Mouse (Mus musculus): ENCODE data around the gene Mettl24. TPM values are rescaled to one million over a fixed set of nuclear protein-coding genes. Genes with fewer than 3 reads are reported as not detected.

Mettl24 gene
- total and polyA plus RNA-seq, 3 experiments = not detected

DNA sequence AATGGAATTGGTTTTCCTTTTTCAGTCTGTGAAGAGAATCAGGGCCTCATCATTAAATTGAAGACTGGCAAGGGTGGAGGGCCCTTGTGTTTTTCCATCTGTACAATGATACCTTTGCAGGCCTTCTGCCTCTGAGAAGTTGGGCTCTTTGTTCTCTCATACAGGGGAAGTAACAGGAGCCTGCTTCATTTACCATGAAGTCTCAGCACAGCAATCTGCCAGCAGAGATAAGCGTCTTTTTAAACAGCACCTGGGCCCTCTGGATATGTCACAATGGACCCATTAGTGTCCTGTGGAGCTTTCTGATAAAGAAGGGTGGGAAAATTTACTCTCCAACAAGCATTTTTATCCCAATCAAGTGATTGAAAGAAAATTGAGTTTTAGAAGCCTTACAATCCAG, 5.8 kb downstream of the Mettl24 start:
- Histone ChIP-seq H3K9me3 (replicated peaks; ENCODE audit: insufficient read depth, low read length) (no peaks in the 10 kb centered on the region), H3K79me2 (ENCODE audit: control insufficient read depth, insufficient read depth, low read length, poor library complexity) (no peaks in the 10 kb centered on the region), H3K36me3 (ENCODE audit: control insufficient read depth in 1 of 2, insufficient read depth in 2 of 2, low read length in 2 of 2) (no peaks in the 10 kb centered on the region), H3K4me3 (ENCODE audit: control insufficient read depth in 1 of 2, insufficient read depth in 1 of 2, low read depth in 2 of 2, low read length in 2 of 2) (no peak overlapping the region), H3K4me1 (ENCODE audit: control insufficient read depth in 1 of 2, insufficient read depth in 2 of 2, low read length in 2 of 2) (no peaks in the 10 kb centered on the region), H3K9ac (ENCODE audit: control insufficient read depth, low read depth, low read length, poor library complexity, severe bottlenecking) (no peak overlapping the region), H3K27me3 (ENCODE audit: control insufficient read depth in 1 of 2, insufficient read depth in 2 of 2, low read length in 2 of 2) (no peaks in the 10 kb centered on the region), H3K27ac (ENCODE audit: control insufficient read depth, low read depth, low read length) (no peak overlapping the region)
- TF ChIP-seq TBP (IDR thresholded peaks at IDR 0.05; ENCODE audit: low read depth, low read length) (no peak), MAFK (IDR thresholded peaks at IDR 0.05; ENCODE audit: borderline replicate concordance, low read depth, low read length) (no peak), NELFE (IDR thresholded peaks at IDR 0.05; ENCODE audit: low read depth, low read length) (no peak), SIN3A (IDR thresholded peaks at IDR 0.05; ENCODE audit: low read length) (no peak), TCF12 (IDR thresholded peaks at IDR 0.05; ENCODE audit: low read depth, low read length) (no peak), ZNF384 (IDR thresholded peaks at IDR 0.05; ENCODE audit: low read depth, low read length) (no peak), USF2 (IDR thresholded peaks at IDR 0.05; ENCODE audit: borderline replicate concordance in 1 of 2, insufficient read depth in 1 of 2, low read depth in 1 of 2, low read length in 2 of 2) (no peak), ZC3H11A (IDR thresholded peaks at IDR 0.05; ENCODE audit: low read depth, low read length) (no peak), CHD2 (IDR thresholded peaks at IDR 0.05; ENCODE audit: low read length) (no peak), E2F4 (IDR thresholded peaks at IDR 0.05; ENCODE audit: borderline replicate concordance, low read depth, low read length) (no peak), CHD1 (IDR thresholded peaks at IDR 0.05; ENCODE audit: low read depth, low read length) (no peak), SMC3 (IDR thresholded peaks at IDR 0.05; ENCODE audit: low read depth, low read length) (no peak), POLR2A (IDR thresholded peaks at IDR 0.05; ENCODE audit: control insufficient read depth in 1 of 2, insufficient read depth in 1 of 2, low read depth in 1 of 2, low read length in 2 of 2, poor library complexity in 1 of 2) (no peak), MEF2A (IDR thresholded peaks at IDR 0.05; ENCODE audit: extremely low read depth, insufficient replicate concordance, low read depth, low read length, poor library complexity, severe bottlenecking) (no peak), ZMIZ1 (IDR thresholded peaks at IDR 0.05; ENCODE audit: low read depth, low read length) (no peak), UBTF (IDR thresholded peaks at IDR 0.05; ENCODE audit: borderline replicate concordance, insufficient read depth, low read depth, low read length) (no peak)
- DNase-seq (ENCODE audit: low read depth, low spot score) = no peak

DNA sequence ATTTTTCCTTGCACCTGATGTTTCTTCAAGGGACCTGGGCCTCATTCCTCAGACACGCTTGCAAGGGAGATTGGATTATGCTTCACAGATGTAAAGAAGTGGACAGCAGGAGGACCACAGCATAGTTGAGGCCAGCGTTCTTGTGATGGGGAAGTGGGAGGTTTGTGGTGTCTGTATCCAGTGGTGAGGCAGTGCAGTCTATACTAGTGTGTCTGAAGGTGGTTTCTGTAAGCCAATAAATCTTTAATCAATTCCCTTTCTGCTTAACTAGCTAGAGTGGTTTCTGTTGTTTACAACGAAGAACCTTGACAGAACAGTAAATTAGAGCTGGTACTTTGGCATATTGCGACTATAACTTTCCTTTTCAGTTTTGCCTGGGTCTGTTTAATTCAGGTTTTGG, 15.6 kb downstream of the Mettl24 start:
- Histone ChIP-seq H3K79me2 (ENCODE audit: control insufficient read depth, insufficient read depth, low read length, poor library complexity) (no peaks in the 10 kb centered on the region), H3K4me3 (ENCODE audit: control insufficient read depth in 1 of 2, insufficient read depth in 1 of 2, low read depth in 2 of 2, low read length in 2 of 2) (no peak overlapping the region), H3K9ac (ENCODE audit: control insufficient read depth, low read depth, low read length, poor library complexity, severe bottlenecking) (no peak overlapping the region), H3K4me1 (ENCODE audit: control insufficient read depth in 1 of 2, insufficient read depth in 2 of 2, low read length in 2 of 2) (no peaks in the 10 kb centered on the region), H3K27me3 (ENCODE audit: control insufficient read depth in 1 of 2, insufficient read depth in 2 of 2, low read length in 2 of 2) (peaks cover 0 to 4% of the 10 kb centered on the region in 2 experiments; a peak in 2 of 4 replicates), H3K36me3 (ENCODE audit: control insufficient read depth in 1 of 2, insufficient read depth in 2 of 2, low read length in 2 of 2) (no peaks in the 10 kb centered on the region), H3K9me3 (replicated peaks; ENCODE audit: insufficient read depth, low read length) (no peaks in the 10 kb centered on the region), H3K27ac (ENCODE audit: control insufficient read depth, low read depth, low read length) (no peak overlapping the region)
- TF ChIP-seq RCOR1 (IDR thresholded peaks at IDR 0.05; ENCODE audit: low read depth, low read length) = no peak
- TF ChIP-seq CHD1 (IDR thresholded peaks at IDR 0.05; ENCODE audit: low read depth, low read length) = no peak
- no peak for TF ChIP-seq USF2 (IDR thresholded peaks at IDR 0.05; ENCODE audit: borderline replicate concordance in 1 of 2, insufficient read depth in 1 of 2, low read depth in 1 of 2, low read length in 2 of 2)
- no peak for TF ChIP-seq POLR2AphosphoS2 (IDR thresholded peaks at IDR 0.05; ENCODE audit: low read length)
- no peak for TF ChIP-seq ZKSCAN1 (IDR thresholded peaks at IDR 0.05; ENCODE audit: low read depth, low read length)
- TF ChIP-seq TCF12 (IDR thresholded peaks at IDR 0.05; ENCODE audit: low read depth, low read length) = no peak
- no peak for TF ChIP-seq ZMIZ1 (IDR thresholded peaks at IDR 0.05; ENCODE audit: low read depth, low read length)
- TF ChIP-seq MYC (IDR thresholded peaks at IDR 0.05; ENCODE audit: low read depth, low read length) = no peak
- TF ChIP-seq MYB (IDR thresholded peaks at IDR 0.05; ENCODE audit: low read depth, low read length) = no peak
- no peak for TF ChIP-seq ETS1 (IDR thresholded peaks at IDR 0.05; ENCODE audit: low read depth, low read length)
- TF ChIP-seq UBTF (IDR thresholded peaks at IDR 0.05; ENCODE audit: borderline replicate concordance, insufficient read depth, low read depth, low read length) = no peak
- TF ChIP-seq HCFC1 (IDR thresholded peaks at IDR 0.05; ENCODE audit: low read depth, low read length) = no peak
- no peak for TF ChIP-seq EP300 (IDR thresholded peaks at IDR 0.05; ENCODE audit: low read depth in 1 of 2, low read length in 2 of 2)
- no peak for TF ChIP-seq JUND (IDR thresholded peaks at IDR 0.05; ENCODE audit: low read depth, low read length)
- TF ChIP-seq NRF1 (IDR thresholded peaks at IDR 0.05; ENCODE audit: insufficient read depth, low read depth, low read length, poor library complexity, severe bottlenecking) = no peak
- no peak for TF ChIP-seq CTCF (IDR thresholded peaks at IDR 0.05 in 2 of 3, conservative IDR thresholded peaks at IDR 0.05 in 1 of 3; ENCODE audit: control insufficient read depth in 1 of 3, insufficient read depth in 1 of 3, low read depth in 2 of 3, low read length in 3 of 3, poor library complexity in 1 of 3, severe bottlenecking in 1 of 3)
- DNase-seq (ENCODE audit: low read depth, low spot score) = no peak

All from MEL (cell line).